Mouse (Mus musculus) hindbrain, embryonic 13.5 days (tissue): ENCODE results near the gene Aldh5a1. TPM values are rescaled to one million over a fixed set of nuclear protein-coding genes. Genes with fewer than 3 reads are reported as not detected.
"Not testable (repeated sequence)": the region's sequence is repeated elsewhere in the genome, so short reads cannot be mapped to it uniquely, and the experiment has no call there.

ENCODE experiments used
- ATAC-seq: fragments of 200-750 bp; cut with Nextera tagmentation; 2 replicates; pipeline ENCODE4 v1.8.0; 2017; ENCODE audit warnings: moderate TSS enrichment; ENCODE audit not compliant: low FRiP score
- H3K27ac ChIP-seq: fragments of 300-500 bp; sonication (generic); 2 replicates; pipeline ENCODE4 v1.5.1; 2015; ENCODE audit warnings: inconsistent platforms, mild to moderate bottlenecking, moderate library complexity
- H3K27me3 ChIP-seq: fragments of 300-500 bp; sonication (generic); 2 replicates; pipeline ENCODE4 v1.6.1; 2015; ENCODE audit warnings: mild to moderate bottlenecking, inconsistent platforms
- H3K36me3 ChIP-seq: fragments of 300-500 bp; sonication (generic); 2 replicates; pipeline ENCODE4 v1.6.1; 2015; ENCODE audit warnings: mild to moderate bottlenecking, inconsistent platforms
- H3K4me1 ChIP-seq: fragments of 300-500 bp; sonication (generic); replicated peaks from 2 replicates; pipeline ENCODE4 v1.6.1; 2015; ENCODE audit warnings: inconsistent platforms
- H3K4me2 ChIP-seq: fragments of 300-500 bp; sonication (generic); 2 replicates; pipeline ENCODE4 v1.6.1; 2015; ENCODE audit warnings: inconsistent platforms, mild to moderate bottlenecking, moderate library complexity
- H3K4me3 ChIP-seq: fragments of 300-500 bp; sonication (generic); 2 replicates; pipeline ENCODE4 v1.5.1; 2015; ENCODE audit warnings: mild to moderate bottlenecking, inconsistent platforms
- H3K9ac ChIP-seq: fragments of 300-500 bp; sonication (generic); 2 replicates; pipeline ENCODE4 v1.6.1; 2015; ENCODE audit warnings: mild to moderate bottlenecking, inconsistent platforms
- H3K9me3 ChIP-seq: fragments of 300-500 bp; sonication (generic); 2 replicates; pipeline ENCODE4 v1.6.1; 2016; ENCODE audit warnings: inconsistent platforms
- WGBS: fragments of 180-500 bp; shearing (Covaris S2); methylation state at CpG from one replicate; pipeline ENCODE4 v1.1.7; 2015; 5-methylcytosine and 5-hydroxymethylcytosine counted together
- polyA plus RNA-seq: library from polyadenylated mRNA; unstranded; fragments of >200 nt; fragmentation: Nextera tagmentation; extraction: Ambion mirVana; gene quantifications from 2 replicates; pipeline ENCODE4 v1.2.1, GENCODE M21; 2015

Aldh5a1 gene
- 8.7 and 9.8 TPM in 2 replicates for polyA plus RNA-seq

DNA sequence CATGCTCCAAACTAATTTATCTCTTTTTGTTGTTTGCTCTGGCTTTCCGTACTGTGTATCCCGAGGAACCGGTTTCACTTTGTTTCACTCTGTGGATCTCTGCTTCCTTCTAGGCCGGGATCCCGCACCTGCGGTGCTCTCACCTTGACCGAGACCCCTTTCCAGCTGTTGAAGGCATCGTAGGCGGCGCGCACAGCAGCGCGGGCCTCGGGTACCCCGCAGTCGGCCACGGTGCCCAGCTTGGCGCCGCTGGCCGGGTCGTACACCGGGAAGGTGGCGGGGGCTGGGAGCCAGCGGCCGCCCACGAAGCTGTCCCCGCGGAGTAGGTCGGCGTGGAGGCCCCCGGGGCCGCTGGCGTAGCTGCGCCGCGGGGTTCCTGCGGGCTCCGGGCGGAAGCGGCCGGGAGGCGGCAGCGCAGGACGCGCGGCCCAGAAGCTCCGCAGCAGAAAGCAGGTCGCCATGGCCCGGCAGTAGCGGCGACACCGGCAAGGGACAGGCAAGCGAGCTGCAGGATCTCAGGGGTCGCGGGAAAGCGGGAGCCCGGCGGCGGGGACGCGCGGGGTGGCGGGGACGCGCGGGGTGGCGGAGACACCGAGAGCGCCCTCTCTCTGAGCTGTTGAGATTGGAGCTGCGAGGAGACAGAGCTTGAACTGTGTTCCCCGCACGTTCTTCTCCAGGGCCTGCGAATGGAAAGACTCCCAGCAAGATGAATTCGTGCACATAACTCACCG lies at the start of gene Aldh5a1:
Aldh5a1 (minus strand) TSS at position 554 of the 731 bp plus-strand sequence.
- peak within 1 kb of the TSS; percentile 73 for H3K4me3 ChIP-seq
- WGBS, result under 1% methylated on average over 72 of the region's 75 CpGs

GRCm38 (mm10) chr13:24985435-24985834 lies 48.0 kb upstream of the Aldh5a1 start:
- ATAC-seq, result no peak; the same call in 1 of the 2 replicates
- peaks cover 29% of the 10 kb centered on the region for H3K36me3 ChIP-seq
- no peaks in the 10 kb centered on the region for H3K4me1 ChIP-seq
- no peaks in the 10 kb centered on the region for H3K9me3 ChIP-seq
- H3K4me3 ChIP-seq, result no peak overlapping the region
- H3K27me3 ChIP-seq, result no peaks in the 10 kb centered on the region
- H3K4me2 ChIP-seq, result no peak overlapping the region
- WGBS, result 41% methylated on average over 2 of the region's 2 CpGs
- H3K9ac ChIP-seq, result no peak overlapping the region
- no peak overlapping the region for H3K27ac ChIP-seq

More for the DNA sequence above, at the start of gene Aldh5a1:
- 0 out of 2 replicates have a peak, but pooled peaks cover 4% of the 10 kb centered on the region for H3K36me3 ChIP-seq
- H3K9me3 ChIP-seq, result no peaks in the 10 kb centered on the region
- no peaks in the 10 kb centered on the region for H3K27me3 ChIP-seq
- H3K27ac ChIP-seq, result peak within 1 kb of the TSS; percentile 91
- peak; percentile 87 for ATAC-seq
- H3K4me2 ChIP-seq, result peak within 1 kb of the TSS; percentile 67
- H3K4me1 ChIP-seq, result peaks cover 30% of the 10 kb centered on the region
- peak within 1 kb of the TSS; percentile 90 for H3K9ac ChIP-seq

GRCm38 (mm10) chr13:24981031-24981430 lies 43.6 kb upstream of the Aldh5a1 start:
- Histone ChIP-seq H3K36me3 (peaks cover 13% of the 10 kb centered on the region), H3K9ac (no peak overlapping the region), H3K27me3 (no peaks in the 10 kb centered on the region), H3K4me3 (no peak overlapping the region), H3K4me2 (no peak overlapping the region), H3K9me3 (no peaks in the 10 kb centered on the region), H3K27ac (no peak overlapping the region), H3K4me1 (no peaks in the 10 kb centered on the region)
- 92% methylated on average over 6 of the region's 6 CpGs for WGBS
- ATAC-seq, result no peak

DNA sequence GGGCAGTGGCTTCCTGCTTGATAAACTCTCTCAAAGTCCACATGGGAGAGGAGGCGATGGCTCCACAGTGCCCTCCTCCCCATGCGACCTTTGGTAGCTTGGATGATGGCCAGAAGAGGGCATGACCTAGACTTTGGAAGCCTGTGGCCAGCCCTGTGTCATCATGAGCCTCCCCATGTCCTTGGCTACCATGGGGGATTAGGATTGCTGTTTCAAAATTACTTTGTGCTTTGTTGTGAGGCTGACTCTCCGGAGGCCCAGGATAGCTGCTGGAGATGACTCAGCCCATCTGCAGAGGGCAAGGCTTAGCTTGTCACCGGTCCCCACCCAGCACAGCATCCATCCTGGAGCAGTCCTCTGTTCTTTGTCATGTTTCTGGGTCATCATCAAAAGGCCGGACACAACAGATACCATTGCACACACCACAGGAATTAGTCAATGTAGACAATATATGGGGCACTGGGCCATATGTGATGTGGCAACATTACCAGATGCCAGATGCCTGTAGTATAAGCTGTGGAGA lies 40.4 kb upstream of the Aldh5a1 start:
- peaks cover 9% of the 10 kb centered on the region; the same call in 1 of the 2 replicates for H3K36me3 ChIP-seq
- H3K27ac ChIP-seq, result no peak overlapping the region
- no peaks in the 10 kb centered on the region for H3K4me1 ChIP-seq
- no peak for ATAC-seq
- 86% methylated on average over 5 of the region's 5 CpGs for WGBS
- no peak overlapping the region for H3K4me2 ChIP-seq
- H3K27me3 ChIP-seq, result no peaks in the 10 kb centered on the region
- no peaks in the 10 kb centered on the region for H3K9me3 ChIP-seq
- no peak overlapping the region for H3K4me3 ChIP-seq
- H3K9ac ChIP-seq, result no peak overlapping the region

DNA sequence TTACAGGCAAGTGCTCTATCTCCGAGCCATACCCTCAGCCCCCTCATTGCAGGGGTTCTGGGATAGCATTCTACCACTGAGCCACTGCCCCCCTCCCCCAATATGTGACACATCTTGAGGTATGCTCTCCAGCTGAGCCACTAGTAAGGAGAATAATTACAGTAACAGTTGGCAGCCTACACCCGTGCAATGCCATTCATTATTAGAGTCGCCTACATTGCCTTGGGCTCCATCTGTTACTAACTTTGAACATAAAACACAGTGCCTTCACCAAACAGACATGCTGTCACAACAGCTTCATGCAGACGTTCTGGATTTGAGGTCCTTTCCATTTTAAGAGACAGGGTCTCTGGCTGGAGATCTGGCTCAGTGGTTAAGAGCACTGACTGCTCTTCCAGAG lies 38.9 kb upstream of the Aldh5a1 start:
- no peaks in the 10 kb centered on the region for H3K27me3 ChIP-seq
- H3K9me3 ChIP-seq, result no peaks in the 10 kb centered on the region
- H3K9ac ChIP-seq, result no peak overlapping the region
- H3K4me2 ChIP-seq, result no peak overlapping the region
- WGBS, result 52% methylated on average over 4 of the region's 4 CpGs
- ATAC-seq, result peak; percentile 54; the same call in 1 of the 2 replicates
- H3K27ac ChIP-seq, result no peak overlapping the region
- H3K4me1 ChIP-seq, result no peaks in the 10 kb centered on the region
- H3K4me3 ChIP-seq, result no peak overlapping the region
- no peaks in the 10 kb centered on the region for H3K36me3 ChIP-seq

DNA sequence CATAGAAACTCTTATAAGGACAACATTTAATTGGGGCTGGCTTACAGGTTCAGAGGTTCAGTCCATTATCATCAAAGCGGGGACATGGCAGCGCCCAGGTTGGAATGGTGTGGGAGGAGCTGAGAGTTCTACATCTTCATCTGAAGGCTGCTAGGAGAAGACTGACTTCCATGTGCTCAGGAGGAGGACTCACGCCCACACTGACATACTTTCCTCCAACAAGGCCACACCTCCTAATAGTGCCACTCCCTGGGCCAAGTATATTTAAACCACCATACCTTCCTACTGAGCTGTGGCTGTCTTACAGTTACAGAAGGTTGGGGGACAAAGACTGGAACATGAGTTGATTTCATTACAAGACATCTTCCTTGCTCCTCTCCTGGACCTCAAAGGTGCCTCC lies 34.3 kb upstream of the Aldh5a1 start:
- ATAC-seq, H3K9me3 ChIP-seq, H3K4me1 ChIP-seq, H3K27ac ChIP-seq, H3K4me2 ChIP-seq, H3K9ac ChIP-seq, H3K27me3 ChIP-seq, H3K4me3 ChIP-seq, H3K36me3 ChIP-seq: not testable (repeated sequence)
- WGBS, result 85% methylated on average over 3 of the region's 3 CpGs

- H3K9ac ChIP-seq, result peak overlapping the region; percentile 49; the same call in 1 of the 2 replicates
- 0 out of 2 replicates have a peak, but pooled peaks cover 4% of the 10 kb centered on the region for H3K27me3 ChIP-seq
- peak overlapping the region; percentile 24 for H3K4me3 ChIP-seq
- H3K4me2 ChIP-seq, result peak overlapping the region; percentile 49
- WGBS, result 36% methylated on average over 5 of the region's 5 CpGs
- H3K36me3 ChIP-seq, result no peaks in the 10 kb centered on the region
- peaks cover 12% of the 10 kb centered on the region for H3K4me1 ChIP-seq
- ATAC-seq, result peak; percentile 24; the same call in 1 of the 2 replicates
- H3K9me3 ChIP-seq, result no peaks in the 10 kb centered on the region
- no peak overlapping the region for H3K27ac ChIP-seq
These were observed 28.4 kb upstream of the Aldh5a1 start for GRCm38 (mm10) chr13:24965846-24966201.

- Histone ChIP-seq H3K27me3 (0 out of 2 replicates have a peak, but pooled peaks cover 4% of the 10 kb centered on the region), H3K36me3 (no peaks in the 10 kb centered on the region), H3K9ac (peak overlapping the region; percentile 49; the same call in 1 of the 2 replicates), H3K4me2 (peak overlapping the region; percentile 49), H3K27ac (no peak overlapping the region), H3K4me1 (peaks cover 12% of the 10 kb centered on the region), H3K4me3 (peak overlapping the region; percentile 24), H3K9me3 (no peaks in the 10 kb centered on the region)
- 27% methylated on average over 15 of the region's 15 CpGs for WGBS
- 0 out of 2 replicates have a peak, but pooled peaks have one; percentile 49 for ATAC-seq
These were observed 27.8 kb upstream of the Aldh5a1 start for GRCm38 (mm10) chr13:24965130-24965845.

DNA sequence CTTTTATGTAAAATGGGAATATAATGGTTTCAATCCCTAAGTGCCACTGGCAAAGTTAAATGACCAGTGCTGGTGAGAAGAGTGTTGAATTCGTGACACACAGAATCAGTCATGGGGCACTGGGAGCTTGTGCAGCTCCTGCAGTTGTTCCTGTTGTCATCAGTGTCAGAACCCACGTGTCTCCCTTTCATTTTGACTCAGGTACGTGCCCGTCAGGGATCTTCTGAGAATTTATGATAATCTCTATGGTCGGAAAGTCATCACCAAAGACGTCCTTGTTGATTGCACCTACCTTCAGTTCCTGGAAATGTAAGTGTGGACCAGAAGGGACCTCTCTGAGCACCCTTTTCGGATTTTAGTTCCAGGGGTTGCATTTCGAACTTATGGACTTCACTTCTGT lies 24.7 kb upstream of the Aldh5a1 start:
- no peak for ATAC-seq
- H3K9ac ChIP-seq, result no peak overlapping the region
- 90% methylated on average over 8 of the region's 8 CpGs for WGBS

DNA sequence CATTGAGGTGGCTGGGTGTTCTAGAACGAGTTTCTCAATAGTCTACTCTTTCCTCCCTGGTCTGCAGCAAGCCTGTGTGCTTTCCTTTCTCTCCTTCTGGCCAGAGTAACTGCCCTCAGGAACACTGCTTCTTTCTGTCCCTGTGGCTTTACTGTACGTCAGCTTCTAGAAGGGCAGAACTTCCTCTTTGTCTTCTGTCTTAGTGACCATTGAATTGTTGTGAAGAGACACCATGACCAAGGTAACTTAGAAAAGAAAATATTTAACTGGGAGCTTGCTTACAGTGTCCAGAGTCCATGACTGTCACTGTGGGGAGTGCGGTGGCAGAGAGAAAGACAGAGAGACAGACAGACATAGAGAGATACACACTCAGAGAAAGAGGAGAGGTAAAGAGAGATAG lies 22.6 kb upstream of the Aldh5a1 start:
- no peak overlapping the region for H3K27ac ChIP-seq
- no peaks in the 10 kb centered on the region for H3K36me3 ChIP-seq
- H3K9ac ChIP-seq, result no peak overlapping the region
- no peak overlapping the region for H3K4me3 ChIP-seq
- H3K9me3 ChIP-seq, result no peaks in the 10 kb centered on the region
- H3K27me3 ChIP-seq, result no peaks in the 10 kb centered on the region
- 82% methylated on average over 3 of the region's 3 CpGs for WGBS
- no peak overlapping the region for H3K4me2 ChIP-seq
- no peak for ATAC-seq
- H3K4me1 ChIP-seq, result peaks cover under 1% of the 10 kb centered on the region; the same call in 1 of the 2 replicates

More for the DNA sequence above, 24.7 kb upstream of the Aldh5a1 start:
- peaks cover 12% of the 10 kb centered on the region for H3K4me1 ChIP-seq
- no peaks in the 10 kb centered on the region for H3K9me3 ChIP-seq
- H3K4me3 ChIP-seq, result no peak overlapping the region
- H3K27ac ChIP-seq, result no peak overlapping the region
- no peak overlapping the region for H3K4me2 ChIP-seq
- no peaks in the 10 kb centered on the region for H3K36me3 ChIP-seq
- 0 out of 2 replicates have a peak, but pooled peaks cover 4% of the 10 kb centered on the region for H3K27me3 ChIP-seq

- Histone ChIP-seq H3K9me3 (no peaks in the 10 kb centered on the region), H3K27ac (no peak overlapping the region), H3K4me3 (no peak overlapping the region), H3K4me1 (no peaks in the 10 kb centered on the region), H3K36me3 (no peaks in the 10 kb centered on the region), H3K9ac (no peak overlapping the region), H3K4me2 (no peak overlapping the region), H3K27me3 (no peaks in the 10 kb centered on the region)
- ATAC-seq, result no peak
- 94% methylated on average over 11 of the region's 11 CpGs for WGBS
These were observed 21.2 kb upstream of the Aldh5a1 start for GRCm38 (mm10) chr13:24958671-24959070.

DNA sequence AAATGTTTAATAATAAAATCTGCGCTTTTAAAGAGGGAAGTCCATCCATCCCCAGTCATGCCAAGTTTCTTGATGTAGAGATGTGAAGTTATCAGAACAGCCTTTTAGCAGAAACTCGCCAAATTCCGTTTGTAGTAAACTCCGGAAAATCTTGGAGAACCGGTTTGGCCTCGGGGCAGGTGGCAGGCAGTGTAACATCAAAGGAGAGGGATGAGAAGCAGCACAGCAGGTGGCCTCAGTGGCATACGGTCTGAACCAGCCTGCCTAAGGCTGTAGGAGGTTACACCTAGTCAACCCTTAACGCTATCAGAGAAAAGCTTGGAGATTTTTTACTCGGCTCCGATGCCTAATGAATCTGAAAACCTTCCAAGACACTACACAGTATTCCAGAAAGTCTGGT lies 18.0 kb upstream of the Aldh5a1 start:
- H3K9ac ChIP-seq, result no peak overlapping the region
- no peaks in the 10 kb centered on the region for H3K9me3 ChIP-seq
- WGBS, result 20% methylated on average over 10 of the region's 10 CpGs
- H3K4me2 ChIP-seq, result no peak overlapping the region
- no peak overlapping the region for H3K27ac ChIP-seq
- no peaks in the 10 kb centered on the region for H3K36me3 ChIP-seq
- no peaks in the 10 kb centered on the region for H3K4me1 ChIP-seq
- no peak overlapping the region for H3K4me3 ChIP-seq
- ATAC-seq, result no peak
- no peaks in the 10 kb centered on the region; the same call in 1 of the 2 replicates for H3K27me3 ChIP-seq
